In the genomic region with DNA sequence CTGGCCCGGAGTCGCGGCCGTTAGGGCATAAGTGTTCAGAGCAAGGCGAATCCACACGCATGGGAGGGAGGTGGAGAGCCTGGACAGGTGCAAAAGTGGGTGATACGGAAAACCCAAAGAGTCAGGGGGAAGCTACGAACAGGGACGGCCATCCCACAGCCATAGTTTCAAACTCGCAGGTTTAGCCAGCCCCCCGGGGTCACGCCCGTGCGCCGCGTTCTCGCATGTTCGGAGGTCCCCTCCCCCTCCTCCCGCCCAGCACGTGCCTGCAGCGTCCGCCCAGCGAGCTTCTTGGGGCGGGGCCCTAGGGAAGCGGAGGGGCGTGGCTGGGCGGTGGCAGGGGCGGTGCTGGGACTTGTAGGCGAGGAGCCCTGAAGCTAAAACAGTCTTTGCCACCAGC, we compare ENCODE assay signal across 1 mouse cellular context.
TF ChIP-seq lines count a peak whose summit lies in the region.

No protein-coding gene starts in this region.

TF ChIP-seq in CH12.LX, 34 proteins besides CTCF, POLR2A, EP300 and RAD21 (continued from another document):
- TF ChIP-seq TBP (conservative IDR thresholded peaks at IDR 0.05; ENCODE audit: low read depth, low read length) (no peak), MAZ (IDR thresholded peaks at IDR 0.05; ENCODE audit: low read depth, low read length) (no peak), ZMIZ1 (IDR thresholded peaks at IDR 0.05; ENCODE audit: low read depth, low read length) (no peak), NRF1 (IDR thresholded peaks at IDR 0.05; ENCODE audit: low read depth, low read length) (no peak), SIN3A (IDR thresholded peaks at IDR 0.05; ENCODE audit: low read length) (peak; percentile 28; the same call in 1 of the 2 replicates), GABPA (IDR thresholded peaks at IDR 0.05; ENCODE audit: insufficient replicate concordance, low read depth, low read length) (no peak; the same call in 1 of the 2 replicates), BHLHE40 (IDR thresholded peaks at IDR 0.05; ENCODE audit: low read depth, low read length) (peak; percentile 99), ZKSCAN1 (IDR thresholded peaks at IDR 0.05; ENCODE audit: borderline replicate concordance, low read depth, low read length) (no peak), CHD2 (IDR thresholded peaks at IDR 0.05; ENCODE audit: low read length) (peak; percentile 59; the same call in 1 of the 2 replicates), ETS1 (conservative IDR thresholded peaks at IDR 0.05; ENCODE audit: low read depth, low read length) (no peak), ZNF384 (IDR thresholded peaks at IDR 0.05; ENCODE audit: low read depth, low read length) (no peak), MYC (IDR thresholded peaks at IDR 0.05; ENCODE audit: low read depth, low read length) (peak; percentile 61; the same call in 1 of the 2 replicates), MEF2A (IDR thresholded peaks at IDR 0.05; ENCODE audit: borderline replicate concordance, low read depth, low read length) (no peak)
